Mouse (Mus musculus) heart, postnatal 0 days (tissue): ENCODE data around the gene Hist1h3e.

Experiments used
- CTCF ChIP-seq: IDR thresholded peaks from 2 replicates; pipeline ENCODE4 v1.5.1; 2016; ENCODE audit warnings: antibody characterized with exemption, control low read depth, low read depth
- EP300 ChIP-seq: IDR thresholded peaks from 2 replicates; pipeline ENCODE4 v1.6.1; 2016; ENCODE audit warnings: antibody characterized with exemption, low read depth

- TF ChIP-seq EP300 (no peak), CTCF (no peak)
These were observed 21.4 kb upstream of the Hist1h3e start for GRCm38 (mm10) chr13:23583387-23584068.
